7 mouse cellular contexts compared by ENCODE assay signal in genomic region chr1:79611271-79611670, GRCm38 (mm10).
DNase-seq lines count a peak whose midpoint lies in the region; TF ChIP-seq lines count a peak whose summit lies in the region.
"Not testable (repeated sequence)": the region's sequence is repeated elsewhere in the genome, so short reads cannot be mapped to it uniquely, and the experiment has no call there.

No protein-coding gene starts in this region.

- TF ChIP-seq POLR2A in kidney, adult 2 months (IDR thresholded peaks at IDR 0.05; ENCODE audit: low read depth, low read length): not testable (repeated sequence)

- H3K27me3 ChIP-seq in kidney, adult 2 months (replicated peaks; ENCODE audit: control insufficient read depth, insufficient read depth, low read length): not testable (repeated sequence)

- WGBS in kidney, adult 2 months: 100% methylated on average over 5 of the region's 5 CpGs

- H3K27ac ChIP-seq in ES-E14 (ENCODE audit: insufficient read depth, low read depth, low read length, poor library complexity, severe bottlenecking); kidney, adult 2 months (ENCODE audit: insufficient read depth, low read depth, low read length): not testable (repeated sequence)

- H3K36me3 ChIP-seq in ES-E14 (ENCODE audit: control insufficient read depth, insufficient read depth, low read length, poor library complexity, severe bottlenecking); kidney, adult 2 months (ENCODE audit: control insufficient read depth, insufficient read depth, low read length): not testable (repeated sequence)

- H3K4me1 ChIP-seq in ES-E14 (ENCODE audit: control insufficient read depth in 2 of 2, insufficient read depth in 2 of 2, low read length in 2 of 2, poor library complexity in 1 of 2); kidney, adult 2 months (ENCODE audit: control insufficient read depth, insufficient read depth, low read length): not testable (repeated sequence)

- H3K9me3 ChIP-seq in ES-E14 (ENCODE audit: control insufficient read depth, insufficient read depth, low read depth, low read length): not testable (repeated sequence)

- in situ Hi-C loops in ES-E14 (cut with MboI; ENCODE audit: low sequenced_read_pairs in 2 of 2, unreplicated experiment in 2 of 2): not testable (repeated sequence)

- not testable (repeated sequence) for H3K9ac ChIP-seq in ES-E14 (ENCODE audit: insufficient read depth, low read depth, low read length, poor library complexity, severe bottlenecking)

- DNase-seq in A20 (ENCODE audit: low read depth, low spot score): peak; percentile 23
- DNase-seq in ES-E14 (ENCODE audit: low read depth, low spot score): peak; percentile 40
- peak; percentile 37 for DNase-seq in ZHBTc4 (ENCODE audit: low read depth, low spot score)
- DNase-seq in heart, adult 11 months: peak; percentile 42
- DNase-seq in kidney, adult 2 months: peak; percentile 13
- DNase-seq in lung, postnatal 36 days: peak; percentile 12
- DNase-seq in thymus, postnatal 14 days: peak; percentile 10

- TF ChIP-seq CTCF in kidney, adult 2 months (conservative IDR thresholded peaks at IDR 0.05; ENCODE audit: insufficient read depth, insufficient read length, low read depth, low read length): not testable (repeated sequence)

- not testable (repeated sequence) for H3K4me3 ChIP-seq in ES-E14 (ENCODE audit: insufficient read depth in 1 of 2, low read depth in 1 of 2, low read length in 2 of 2, poor library complexity in 1 of 2, severe bottlenecking in 1 of 2); kidney, adult 2 months (ENCODE audit: insufficient read depth, low read depth, low read length)
